Mouse (Mus musculus): ENCODE measurements around the gene Fbxo27. TPM values are rescaled to one million over a fixed set of nuclear protein-coding genes. Genes with fewer than 3 reads are reported as not detected.
A peak's percentile ranks its signal among the peaks of the same experiment; 100 is the strongest.
"Not testable (repeated sequence)": the region's sequence is repeated elsewhere in the genome, so short reads cannot be mapped to it uniquely, and the experiment has no call there.

Fbxo27 gene
- total RNA-seq, 2 experiments from 2014 or later = 0.52 to 1.3 TPM

DNA sequence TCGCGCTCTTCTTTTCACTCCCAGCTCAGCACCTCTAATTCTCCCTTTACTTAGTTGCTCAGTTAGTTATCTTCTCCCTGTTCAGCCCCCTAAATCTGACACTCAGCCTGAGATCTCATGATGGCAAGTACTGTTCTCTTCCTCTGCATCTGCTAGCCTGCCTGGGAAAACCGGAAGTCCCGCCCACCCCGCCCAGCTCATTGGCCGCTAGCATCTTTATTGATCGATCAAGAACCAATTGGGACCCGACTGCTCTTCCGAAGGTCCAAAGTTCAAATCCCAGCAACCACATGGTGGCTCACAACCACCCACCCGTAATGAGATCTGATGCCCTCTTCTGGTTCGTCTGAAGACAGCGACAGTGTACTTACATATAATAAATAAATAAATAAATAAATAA is 8.7 kb downstream of the Fbxo27 start:
- intact Hi-C loops (cut with DNase I) = not testable (repeated sequence)

GRCm38 (mm10) chr7:28702601-28703143 is 10.0 kb downstream of the Fbxo27 start:
- no peak for DNase-seq
- intact Hi-C loops (cut with DNase I) = no loop called here

More for the DNA sequence above, 8.7 kb downstream of the Fbxo27 start:
- not testable (repeated sequence) for DNase-seq

GRCm38 (mm10) chr7:28709454-28709853 is 16.8 kb downstream of the Fbxo27 start:
- no peak for DNase-seq
- intact Hi-C loops (cut with DNase I) = no loop called here

GRCm38 (mm10) chr7:28710962-28711361 is 18.3 kb downstream of the Fbxo27 start:
- intact Hi-C loops (cut with DNase I) = no loop called here
- no peak for DNase-seq

DNA sequence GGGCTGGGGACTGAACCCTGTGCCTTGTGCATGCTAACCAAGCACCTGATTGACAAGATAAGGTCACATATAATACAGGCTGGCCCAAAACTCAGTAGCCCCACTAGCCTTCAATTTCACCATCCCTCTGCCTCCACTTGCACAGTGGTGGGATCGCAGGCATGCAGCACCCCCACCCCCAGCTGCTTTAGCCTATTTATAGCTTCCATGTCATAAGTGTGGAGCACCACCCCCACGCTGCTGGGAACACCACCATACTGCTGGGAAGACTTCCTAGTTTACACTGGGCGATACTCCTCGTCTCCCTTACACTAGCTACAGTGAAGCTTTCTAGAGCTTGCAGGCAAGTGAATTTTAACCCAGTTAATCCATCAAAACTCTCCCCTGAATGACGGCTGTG is 22.0 kb downstream of the Fbxo27 start:
- no peak for DNase-seq
- intact Hi-C loops (cut with DNase I) = no loop called here

DNA sequence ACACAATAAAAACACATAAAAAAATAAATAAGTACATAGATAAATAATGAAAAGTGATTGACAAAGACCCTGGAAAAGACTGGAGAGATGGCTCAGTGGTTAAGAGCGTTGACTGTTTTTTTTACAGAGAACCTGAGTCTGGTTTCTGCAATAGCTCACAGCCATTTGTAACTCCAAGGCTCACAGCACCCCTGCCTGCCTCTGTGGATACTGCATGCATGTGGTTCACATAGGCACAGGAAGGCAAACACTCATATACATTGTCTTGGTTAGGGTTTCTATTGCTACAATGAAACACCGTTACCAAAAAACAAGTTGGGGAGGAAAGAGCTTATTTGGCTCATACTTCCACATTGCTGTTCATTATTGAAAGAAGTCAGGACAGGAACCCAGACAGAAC is 22.9 kb downstream of the Fbxo27 start:
- intact Hi-C loops (cut with DNase I) = no loop called here
- no peak for DNase-seq

DNA sequence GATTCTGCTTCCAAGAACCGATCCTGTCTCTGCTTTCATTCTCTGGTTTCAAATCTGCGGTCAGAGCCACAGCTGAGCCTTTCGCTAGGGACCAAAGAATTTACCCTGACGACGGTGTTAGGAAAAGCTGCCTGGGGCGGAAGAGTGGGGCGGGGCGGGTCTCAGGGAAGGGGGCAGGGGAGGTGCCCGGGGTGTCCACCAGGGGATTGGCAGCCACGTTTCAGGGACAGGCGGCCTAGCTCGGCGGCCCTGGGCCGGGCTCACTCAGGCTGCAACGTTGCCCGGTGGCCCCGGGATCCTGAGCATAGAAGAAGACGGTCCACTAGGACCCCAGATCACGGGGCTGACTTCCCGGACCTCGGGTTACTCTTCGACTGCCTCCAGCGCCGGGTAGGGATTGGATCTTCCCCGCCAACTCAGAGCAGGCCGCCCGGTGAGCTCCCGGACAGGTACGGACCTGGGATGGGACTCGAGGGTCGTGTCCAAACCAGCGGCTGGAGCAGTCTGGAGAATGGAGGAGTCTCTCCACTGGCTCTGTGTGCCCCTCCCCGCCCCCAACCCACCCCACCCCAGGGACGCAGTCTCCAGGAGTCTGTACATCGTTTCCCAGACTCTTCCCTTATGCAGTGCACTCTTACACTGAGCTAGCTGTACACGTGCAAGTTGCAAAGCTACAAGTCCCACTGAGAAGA is 24.1 kb downstream of the Fbxo27 start, which contains the start of gene Fbxo17:
Gene Fbxo17, plus strand, starts transcription at position 215 of the 692 bp plus-strand sequence.
- peak; percentile 54 to 66 for DNase-seq
- intact Hi-C loops (cut with DNase I) = no loop called here

- DNase-seq = no peak
- intact Hi-C loops (cut with DNase I) = no loop called here
These were observed 25.1 kb downstream of the Fbxo27 start for GRCm38 (mm10) chr7:28717726-28718125.

DNA sequence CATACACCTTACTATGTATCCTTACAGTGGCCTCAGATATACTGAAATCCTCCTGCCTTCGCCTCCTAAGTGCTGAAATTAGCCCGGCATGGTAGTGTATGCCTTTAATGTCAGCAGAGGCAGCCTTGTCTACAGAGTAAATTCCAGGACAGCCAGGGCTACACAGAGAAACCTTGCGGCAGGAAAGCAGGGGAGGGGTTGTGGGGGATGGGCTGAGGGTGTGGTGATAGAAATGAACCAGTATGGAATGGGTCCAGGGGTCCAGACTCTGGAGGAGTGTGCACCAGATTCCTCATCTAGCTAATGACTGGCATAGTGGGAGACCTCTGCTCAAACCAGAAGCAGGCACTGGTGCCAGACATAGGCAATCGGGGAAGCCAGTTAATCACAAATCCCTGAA is 26.5 kb downstream of the Fbxo27 start:
- DNase-seq = no peak
- intact Hi-C loops (cut with DNase I) = no loop called here

DNA sequence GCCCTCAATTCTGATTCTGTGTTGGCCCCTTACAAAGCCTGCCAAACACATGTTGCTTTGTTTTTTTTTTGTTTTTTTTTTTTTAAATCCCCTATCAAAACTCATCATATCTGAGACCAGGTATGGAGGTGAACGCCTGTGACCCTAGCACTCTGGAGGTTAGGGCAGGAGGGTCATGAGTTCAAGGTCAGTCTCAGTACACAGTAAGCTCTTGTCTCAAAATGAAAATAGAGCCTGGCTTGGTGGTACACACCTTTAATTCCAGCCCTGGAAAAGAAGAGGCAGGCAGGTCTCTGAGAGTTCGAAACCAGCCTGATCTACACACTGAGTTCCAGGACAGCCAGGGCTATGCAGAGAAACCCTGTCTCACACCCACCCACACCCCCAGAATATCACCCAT is 27.0 kb downstream of the Fbxo27 start:
- no peak for DNase-seq
- intact Hi-C loops (cut with DNase I) = no loop called here

DNA sequence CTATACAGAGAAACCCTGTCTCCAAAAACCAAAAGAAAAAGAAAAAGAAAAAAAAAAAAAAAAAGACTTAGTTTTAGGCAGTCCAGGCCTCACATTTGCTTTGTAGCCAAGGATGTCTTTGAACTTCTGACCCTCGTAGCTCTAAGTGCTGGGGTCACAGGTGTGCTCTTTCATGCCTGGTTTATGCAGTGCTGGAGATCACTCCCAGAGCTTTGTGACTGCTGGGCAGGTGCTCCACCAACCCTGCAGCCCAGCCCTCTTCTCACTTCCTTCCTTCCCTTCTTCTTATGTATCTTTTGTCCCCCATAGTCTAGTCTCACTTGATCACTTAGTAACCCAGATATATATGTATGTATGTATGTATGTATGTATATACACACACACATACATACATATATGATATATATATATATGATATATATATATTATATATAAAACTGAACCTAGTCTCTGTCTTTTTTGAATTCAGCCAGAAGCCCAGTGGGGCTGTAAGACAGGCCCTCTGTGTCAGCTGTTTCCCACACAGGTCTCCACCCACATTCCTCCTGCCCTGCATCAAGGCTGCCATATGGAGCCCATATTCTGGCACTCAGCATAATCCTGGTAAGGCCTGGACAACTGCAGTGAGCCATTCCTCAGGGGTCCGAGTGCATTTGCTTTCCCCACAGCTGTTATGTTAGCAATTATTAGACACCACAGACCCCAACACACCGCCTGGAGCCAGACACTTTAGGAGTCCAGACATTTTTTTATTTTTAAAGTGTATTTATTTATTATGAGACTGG is 28.3 kb downstream of the Fbxo27 start:
- no peak for DNase-seq
- intact Hi-C loops (cut with DNase I) = no loop called here

DNA sequence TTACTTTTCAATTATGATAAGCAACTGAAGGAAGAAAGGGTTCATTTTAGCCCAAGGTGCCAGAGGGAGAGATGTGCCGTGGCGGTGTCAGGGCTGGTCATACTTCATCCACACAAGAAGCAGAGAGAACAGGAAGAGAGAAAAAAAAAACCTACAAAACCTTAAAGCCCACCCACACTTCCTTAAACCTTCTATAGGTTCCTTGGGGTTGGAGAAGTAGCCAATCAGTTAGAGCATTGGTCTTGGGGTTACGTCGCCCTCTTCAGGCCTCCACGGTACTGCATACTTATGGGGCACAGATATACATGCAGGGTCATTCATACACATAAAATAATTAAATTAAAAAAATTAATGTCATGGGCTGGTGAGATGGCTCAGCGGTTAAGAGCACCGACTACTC is 29.4 kb downstream of the Fbxo27 start:
- DNase-seq = no peak
- intact Hi-C loops (cut with DNase I) = no loop called here

DNA sequence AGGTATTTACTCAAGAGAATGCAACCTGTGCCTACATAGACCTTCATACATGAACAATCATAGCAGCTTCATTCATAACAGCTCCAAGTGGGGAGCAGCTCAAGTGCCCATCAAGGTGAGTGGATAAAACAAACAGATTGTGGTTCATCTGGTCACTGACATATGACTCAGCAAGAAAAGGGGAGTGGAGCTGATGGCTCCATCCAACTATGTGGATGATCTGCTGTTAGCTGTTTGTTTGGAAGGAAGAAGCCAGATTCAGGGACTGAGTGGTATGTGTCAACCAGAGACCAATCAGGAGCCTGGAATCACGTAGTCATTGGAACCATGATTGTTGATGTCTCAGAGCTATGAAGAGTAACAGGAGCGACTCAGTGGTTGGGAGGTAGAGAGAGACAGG is 32.0 kb downstream of the Fbxo27 start:
- no peak for DNase-seq
- intact Hi-C loops (cut with DNase I) = loop anchor here (5.0 kb wide), 2 partner anchors 122 to 277 kb away; no protein-coding TSS in a partner anchor

- intact Hi-C loops (cut with DNase I) = loop anchor here (5.0 kb wide), 2 partner anchors 124 to 279 kb away; no protein-coding TSS in a partner anchor
These were observed 34.0 kb downstream of the Fbxo27 start for GRCm38 (mm10) chr7:28726600-28726999.

GRCm38 (mm10) chr7:28727649-28728340 is 35.1 kb downstream of the Fbxo27 start:
- intact Hi-C loops (cut with DNase I) = loop anchor here (5.0 kb wide), 2 partner anchors 125 to 280 kb away; no protein-coding TSS in a partner anchor
- DNase-seq = peak; percentile 22 to 45

More at GRCm38 (mm10) chr7:28726600-28726999, 34.0 kb downstream of the Fbxo27 start:
- peak; percentile 68 to 82 for DNase-seq

GRCm38 (mm10) chr7:28732341-28733142 is 39.9 kb downstream of the Fbxo27 start:
- intact Hi-C loops (cut with DNase I) = no loop called here
- peak; percentile 69 to 71 for DNase-seq

DNA sequence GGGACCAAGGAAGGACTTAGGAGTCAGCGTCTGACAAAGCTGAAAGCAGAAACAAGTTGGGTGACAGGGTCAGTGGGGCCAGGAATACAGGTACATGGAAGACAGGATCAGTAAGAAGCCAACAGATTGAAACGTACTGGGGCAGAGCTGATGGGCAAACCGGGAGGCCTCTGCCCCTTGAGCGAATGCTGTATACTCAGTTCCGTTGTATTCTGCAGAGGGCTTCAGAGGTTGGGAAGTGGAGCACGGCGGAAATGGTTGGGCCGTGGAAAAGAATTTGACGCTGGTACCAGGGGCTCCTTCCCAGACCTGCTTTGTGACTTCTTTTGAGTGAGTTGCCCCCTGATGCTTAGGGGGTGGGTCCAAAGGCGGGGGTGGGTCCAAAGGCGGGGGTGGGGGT is 40.6 kb downstream of the Fbxo27 start:
- intact Hi-C loops (cut with DNase I) = no loop called here
- DNase-seq = no peak

- intact Hi-C loops (cut with DNase I) = no loop called here
- DNase-seq = no peak
These were observed 43.1 kb downstream of the Fbxo27 start for GRCm38 (mm10) chr7:28735701-28736100.

DNA sequence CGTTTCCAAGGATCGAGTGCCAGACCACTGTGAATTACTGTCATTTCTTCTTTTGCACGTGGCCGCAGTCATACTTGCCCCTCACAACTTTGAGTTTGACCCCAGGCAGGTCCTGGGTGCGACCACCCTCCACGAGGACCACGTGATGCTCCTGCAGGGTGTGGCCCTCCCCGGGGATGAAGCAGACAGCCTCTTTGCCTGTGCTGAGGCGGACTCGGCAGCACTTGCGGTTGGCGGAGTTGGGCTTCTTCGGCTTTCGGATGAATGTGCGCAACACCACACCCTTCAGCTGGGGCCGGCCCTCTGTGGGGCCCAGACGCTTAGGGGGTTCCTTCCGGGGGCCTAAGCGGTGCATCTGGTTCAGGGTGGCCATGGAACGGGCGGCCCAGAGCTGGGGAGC is 47.2 kb downstream of the Fbxo27 start:
- intact Hi-C loops (cut with DNase I) = no loop called here
- DNase-seq = no peak

DNA sequence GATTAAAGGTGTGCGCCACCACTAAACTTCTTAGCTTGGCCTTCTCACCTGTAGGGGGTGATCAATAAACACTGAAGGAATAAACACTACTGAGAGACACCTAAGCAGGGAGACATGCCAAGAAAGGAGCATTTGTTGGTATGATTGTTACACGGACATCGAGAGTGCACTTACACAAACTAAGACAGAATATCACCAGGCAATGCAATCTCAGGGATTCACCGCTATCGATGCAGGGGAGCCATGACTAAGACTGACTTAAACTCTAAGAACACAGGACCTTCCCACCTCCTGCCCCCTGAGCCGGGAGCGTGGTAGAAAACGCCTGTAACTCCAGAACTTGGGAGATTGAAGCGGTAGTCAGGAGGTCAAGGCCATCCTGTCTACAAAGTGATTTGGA is 48.3 kb downstream of the Fbxo27 start:
- intact Hi-C loops (cut with DNase I) = no loop called here
- peak in 1 of 2 experiments; percentile 19 for DNase-seq
